ENCODE assay signal across 29 mouse cellular contexts in the genomic region with DNA sequence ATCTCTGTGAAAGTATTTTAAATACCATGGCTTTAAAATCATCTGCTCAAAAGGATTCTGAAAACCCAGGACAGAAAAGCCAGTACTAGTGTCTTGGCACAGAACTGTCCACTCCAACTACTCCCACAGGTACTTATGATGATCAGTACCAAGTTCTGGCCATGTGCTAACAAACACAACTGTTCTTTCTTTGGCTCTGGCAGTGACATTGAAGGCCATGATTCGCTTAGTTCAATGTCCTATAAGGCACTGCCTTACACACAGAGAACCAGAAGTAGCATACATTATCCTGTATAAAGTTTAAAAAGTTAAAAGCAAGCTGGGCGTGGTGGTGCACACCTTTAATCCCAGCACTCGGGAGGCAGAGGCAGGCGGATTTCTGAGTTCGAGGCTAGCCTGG.
"Had no signal": no experiment of that assay in that cellular context is flagged by ENCODE, and none has a peak within 500 bp of the region (broad histone marks: within the 10 kb centered on the region; RNA-seq: fewer than 3 reads in every experiment).

No protein-coding gene starts in this region.

- H3K4me2 ChIP-seq: embryonic facial prominence, embryonic 12.5 days; embryonic facial prominence, embryonic 13.5 days; embryonic facial prominence, embryonic 15.5 days; forebrain, embryonic 12.5 days; forebrain, embryonic 13.5 days; forebrain, embryonic 15.5 days had no signal

- H3K27ac ChIP-seq: embryonic facial prominence, embryonic 10.5 days; embryonic facial prominence, embryonic 12.5 days; embryonic facial prominence, embryonic 13.5 days; embryonic facial prominence, embryonic 15.5 days; forebrain, embryonic 10.5 days; forebrain, embryonic 12.5 days; forebrain, embryonic 13.5 days; forebrain, embryonic 15.5 days; gastrocnemius, adult 2 months; heart, adult 2 months had no signal

- ATAC-seq: forebrain, embryonic 13.5 days; forebrain, embryonic 14.5 days; forebrain, embryonic 15.5 days; forebrain, embryonic 16.5 days; forebrain, postnatal 0 days had no signal

- H3K4me1 ChIP-seq: embryonic facial prominence, embryonic 12.5 days; embryonic facial prominence, embryonic 13.5 days; embryonic facial prominence, embryonic 15.5 days had no signal

- H3K9me3 ChIP-seq: embryonic facial prominence, embryonic 10.5 days; embryonic facial prominence, embryonic 12.5 days; embryonic facial prominence, embryonic 13.5 days; embryonic facial prominence, embryonic 15.5 days; forebrain, embryonic 10.5 days; forebrain, embryonic 12.5 days; forebrain, embryonic 13.5 days; forebrain, embryonic 15.5 days had no signal

- H3K4me3 ChIP-seq: embryonic facial prominence, embryonic 10.5 days; embryonic facial prominence, embryonic 12.5 days; embryonic facial prominence, embryonic 13.5 days; embryonic facial prominence, embryonic 15.5 days; erythroblast, embryonic 14.5 days; forebrain, embryonic 10.5 days; forebrain, embryonic 12.5 days; forebrain, embryonic 13.5 days; forebrain, embryonic 15.5 days; gastrocnemius, adult 2 months; heart, adult 2 months had no signal

- H3K9ac ChIP-seq: embryonic facial prominence, embryonic 12.5 days; embryonic facial prominence, embryonic 13.5 days; embryonic facial prominence, embryonic 15.5 days; forebrain, embryonic 12.5 days; forebrain, embryonic 13.5 days; forebrain, embryonic 15.5 days; forebrain, postnatal 0 days had no signal

- DNase-seq: cerebellum, adult 2 months; cerebellum, adult 8-10 months; cerebellum, adult 9-10 months; cerebellum, adult 9-11 months; cerebellum, postnatal 10 days; cerebellum, postnatal 14 days; cerebellum, postnatal 25 days; cerebellum, postnatal 36 days; embryo, embryonic 11 days; forebrain, postnatal 0 days; gastrocnemius, adult 2 months; gastrocnemius, postnatal 10 days; gastrocnemius, postnatal 14 days; gastrocnemius, postnatal 25 days; gastrocnemius, postnatal 36 days; heart, adult 11 months; heart, adult 18-20 months; heart, adult 2 months had no signal

- H3K27me3 ChIP-seq: embryonic facial prominence, embryonic 12.5 days; embryonic facial prominence, embryonic 13.5 days; embryonic facial prominence, embryonic 15.5 days; forebrain, embryonic 12.5 days; forebrain, embryonic 13.5 days; forebrain, embryonic 15.5 days had no signal
